Mouse (Mus musculus): ENCODE measurements around the gene Bbs9.

DNA sequence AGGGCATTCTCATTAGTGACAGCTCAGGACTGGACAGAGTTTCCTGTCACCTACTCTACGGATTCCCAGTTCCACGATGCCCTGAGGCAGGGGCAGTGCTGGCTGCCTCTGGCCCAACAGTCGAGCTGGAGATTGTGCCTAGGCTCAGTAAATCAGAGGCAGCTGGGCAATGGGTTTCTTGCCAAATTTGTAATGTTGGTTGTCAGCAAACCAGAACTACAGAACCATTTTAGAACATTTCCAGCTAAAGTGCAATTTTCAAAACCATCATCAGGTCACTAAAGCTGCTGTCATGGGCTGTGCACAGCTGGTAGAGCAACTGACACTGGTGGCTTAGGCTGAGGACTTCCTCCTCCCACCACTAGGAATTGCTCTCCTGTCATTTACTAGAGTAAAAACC, 292.3 kb downstream of the Bbs9 start:
- TF ChIP-seq TAL1 (IDR thresholded peaks at IDR 0.05; ENCODE audit: low read length) (no peak), GATA1 (IDR thresholded peaks at IDR 0.05; ENCODE audit: low read length) (no peak)

All from erythroblast, embryonic 14.5 days (primary cell).